Mouse (Mus musculus): ENCODE data around the gene Vldlr.

Vldlr gene

DNA sequence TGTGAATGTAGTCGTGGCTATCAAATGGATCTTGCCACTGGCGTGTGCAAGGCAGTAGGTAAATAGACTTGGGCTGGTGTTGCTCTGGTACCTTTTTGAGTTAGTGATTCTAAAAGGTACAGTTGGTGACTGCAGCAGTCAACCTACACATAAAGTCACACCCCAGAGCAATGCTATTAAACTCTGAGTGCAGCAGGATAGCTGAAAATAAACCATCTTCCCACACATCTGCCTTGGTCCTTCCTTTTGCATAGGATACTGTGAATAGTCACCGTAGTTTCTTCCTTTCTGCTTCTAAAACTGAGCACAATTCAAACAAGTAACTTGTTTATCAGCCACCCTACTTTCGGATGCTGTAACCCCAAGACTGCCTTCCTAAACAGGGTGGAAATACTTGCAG is 23.6 kb downstream of the Vldlr start:
- DNase-seq (ENCODE audit: low spot score): no peak

DNA sequence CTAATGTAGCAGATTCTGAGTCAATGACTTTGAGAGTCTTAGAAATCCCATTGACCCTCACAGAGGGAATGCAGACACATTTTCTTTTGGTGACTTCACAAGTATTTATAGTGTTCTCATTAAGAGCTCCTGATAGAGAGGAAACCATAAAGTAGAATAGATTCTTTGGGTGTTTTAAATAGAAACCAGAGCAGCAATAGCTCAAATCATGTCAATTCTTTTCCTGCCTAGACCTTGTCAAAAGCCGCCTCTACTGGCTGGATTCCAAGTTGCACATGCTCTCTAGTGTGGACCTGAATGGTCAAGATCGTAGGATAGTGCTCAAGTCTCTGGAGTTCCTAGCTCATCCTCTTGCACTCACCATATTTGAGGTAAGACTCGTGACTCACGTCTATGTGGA is 27.2 kb downstream of the Vldlr start:
- no peak for DNase-seq (ENCODE audit: low spot score)

DNA sequence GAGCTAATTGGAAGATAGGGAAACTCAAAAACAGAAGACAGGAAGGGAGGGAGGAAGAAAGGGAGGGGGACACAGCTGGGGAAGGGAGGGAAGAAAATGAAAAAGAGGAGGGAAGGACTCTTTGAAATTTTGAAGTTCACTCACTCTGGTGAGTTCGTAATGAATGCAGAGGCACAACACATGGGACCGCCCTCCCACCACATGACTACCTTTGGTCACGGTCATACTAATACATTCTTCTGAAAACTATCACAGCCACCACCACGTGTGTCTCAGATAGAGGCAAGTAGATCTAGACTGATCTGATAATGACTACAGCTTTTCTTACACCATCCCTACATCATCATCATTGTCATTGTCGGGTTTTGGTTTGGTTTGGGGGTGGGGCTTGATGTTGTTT is 38.5 kb downstream of the Vldlr start:
- DNase-seq (ENCODE audit: low spot score): no peak

DNA sequence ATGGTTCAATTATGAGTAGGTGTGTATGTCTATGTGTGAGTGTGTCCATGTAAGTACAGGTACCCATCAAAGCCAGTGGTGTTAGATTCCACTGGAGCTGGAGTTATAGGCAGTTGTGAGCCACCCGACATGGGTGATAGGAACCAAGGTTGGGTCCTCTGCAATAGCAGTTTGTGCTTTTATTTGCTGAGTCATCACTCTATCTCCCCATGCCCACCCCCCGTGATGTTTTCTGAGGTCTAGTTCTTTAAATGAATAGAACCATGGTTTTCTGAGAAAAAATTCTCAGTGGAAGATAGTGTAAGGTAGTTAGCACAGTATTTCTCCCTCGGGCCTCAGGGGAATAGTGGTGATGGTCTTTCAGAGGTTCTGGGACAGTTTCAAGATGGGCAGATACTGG is 39.4 kb downstream of the Vldlr start:
- DNase-seq (ENCODE audit: low spot score): no peak

DNA sequence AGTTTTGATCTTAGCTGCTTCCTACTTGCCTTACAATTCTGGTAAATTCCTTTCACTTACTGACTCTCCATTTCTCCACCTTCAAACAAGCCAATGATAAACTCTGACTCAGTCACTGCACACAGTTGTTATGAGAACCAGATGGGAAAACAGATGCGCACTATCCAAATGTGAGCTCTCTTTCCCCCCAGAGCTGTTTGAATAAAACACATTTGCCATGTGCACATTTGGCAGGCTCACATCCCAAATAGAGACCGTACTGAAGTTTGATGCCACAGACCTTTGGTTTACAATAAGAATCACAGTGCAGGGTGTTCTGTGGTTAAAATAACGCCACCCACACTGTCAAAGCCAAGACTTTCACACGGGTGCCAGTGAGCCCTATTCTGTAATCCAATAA is 43.8 kb downstream of the Vldlr start:
- peak; percentile 45 for DNase-seq (ENCODE audit: low spot score)

DNA sequence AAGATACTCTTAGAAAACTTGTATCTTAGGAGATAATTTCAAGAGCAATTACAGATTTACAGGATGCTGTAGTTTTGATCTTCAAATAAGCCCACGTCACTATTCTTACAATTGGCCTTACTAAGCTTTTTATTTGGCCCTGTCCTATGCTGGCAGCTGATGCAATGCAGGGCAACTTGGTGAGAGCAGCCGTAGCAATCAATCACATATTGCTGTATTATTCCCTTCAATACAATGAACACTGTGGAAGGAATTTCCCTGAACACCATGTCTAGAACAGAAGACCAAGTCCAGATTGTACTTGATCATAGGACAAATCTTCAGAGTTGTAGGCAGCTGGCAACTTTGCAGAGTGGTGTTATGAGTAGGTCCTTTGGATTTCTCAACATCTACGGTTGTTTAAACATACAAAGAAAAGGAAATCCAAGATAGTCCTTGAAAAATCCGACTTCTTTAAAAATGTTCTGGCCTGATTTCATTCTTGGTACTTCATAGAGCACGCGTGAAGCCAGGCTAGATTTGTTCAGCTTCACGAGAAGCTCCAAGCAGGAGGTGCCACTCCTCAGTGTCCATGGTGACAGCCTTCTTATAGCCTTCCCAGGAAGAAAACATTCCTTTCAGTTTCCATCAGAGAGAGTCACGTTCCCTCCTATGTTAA is 44.5 kb downstream of the Vldlr start:
- no peak for DNase-seq (ENCODE audit: low spot score)

DNA sequence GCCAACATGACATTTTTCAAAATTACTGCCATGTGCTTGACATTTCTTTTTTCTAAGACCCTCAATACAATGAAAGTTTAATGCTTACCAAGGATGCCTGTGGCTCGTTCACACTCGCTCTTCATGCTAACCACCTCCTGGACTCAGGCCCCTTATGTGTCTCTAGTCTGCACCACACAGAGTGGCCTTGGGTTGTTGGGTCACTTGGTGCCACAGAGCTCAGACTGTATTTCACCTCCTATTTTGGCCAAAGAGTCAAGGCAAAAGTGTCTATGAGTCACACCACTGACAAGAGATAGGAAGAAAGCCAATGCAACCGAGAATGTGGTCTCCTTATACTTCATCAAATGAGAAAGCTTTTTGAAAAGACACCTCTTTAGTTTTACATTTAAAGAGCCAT is 45.9 kb downstream of the Vldlr start:
- DNase-seq (ENCODE audit: low spot score): no peak

DNA sequence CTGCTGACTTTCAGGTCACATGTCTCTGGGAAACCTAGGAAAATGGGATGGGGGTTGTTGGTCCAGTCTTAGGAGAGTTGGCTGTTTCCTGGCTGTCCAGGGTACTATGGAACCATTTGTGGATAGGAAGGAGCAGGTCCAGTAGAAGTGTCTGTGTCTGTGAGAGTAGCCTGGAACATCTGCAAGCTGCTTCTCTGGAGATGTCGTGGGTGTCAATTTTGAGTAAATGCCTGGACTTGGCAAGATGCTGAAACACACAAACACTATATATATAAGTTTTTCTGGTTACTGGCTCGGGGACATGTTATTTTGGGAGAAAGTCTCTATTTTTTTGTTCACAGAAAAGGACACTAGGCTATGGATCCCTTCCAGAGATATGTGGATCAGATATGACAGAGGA is 57.1 kb downstream of the Vldlr start:
- DNase-seq (ENCODE audit: low spot score): no peak

DNA sequence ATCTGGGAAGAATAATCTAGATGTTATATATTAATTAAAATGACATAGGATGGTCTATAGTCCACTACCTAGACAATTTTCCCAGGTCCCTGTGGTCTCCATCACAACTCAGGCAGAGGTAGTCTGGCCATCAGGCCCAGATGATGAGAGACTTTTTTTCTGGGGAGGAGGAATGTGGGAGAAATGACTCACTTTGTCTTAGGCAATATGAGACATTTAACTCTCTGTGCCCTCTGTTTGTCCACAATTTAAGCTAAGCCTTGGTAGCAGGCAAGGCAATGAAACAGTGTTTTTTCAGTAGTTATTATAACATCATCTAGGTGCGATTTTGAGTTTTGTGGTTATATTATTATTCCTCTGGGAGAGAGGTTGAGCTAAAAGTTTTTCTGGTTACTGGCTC is 58.1 kb downstream of the Vldlr start:
- DNase-seq (ENCODE audit: low spot score): no peak

DNA sequence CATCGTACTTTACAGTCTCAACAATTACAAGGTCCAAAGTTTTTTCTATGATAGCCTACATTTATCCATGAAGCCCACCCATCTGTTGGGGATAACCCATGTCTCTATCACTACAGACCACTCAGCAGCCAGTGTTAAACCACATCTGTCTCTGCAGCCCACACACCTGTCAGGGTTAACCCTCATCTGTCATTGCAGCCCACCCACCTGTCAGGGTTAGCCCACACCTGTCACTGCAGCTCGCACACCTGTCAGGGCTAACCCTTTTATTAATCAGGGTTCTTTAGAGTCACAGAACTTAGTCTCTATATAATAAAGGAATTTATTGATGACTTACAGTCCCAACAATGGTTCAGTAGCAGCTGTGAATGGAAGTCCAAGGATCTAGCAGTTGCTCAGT is 62.9 kb downstream of the Vldlr start:
- DNase-seq (ENCODE audit: low spot score): no peak
